Mouse (Mus musculus) liver, embryonic 13.5 days (tissue): ENCODE results near the gene Shroom3. TPM values are rescaled to one million over a fixed set of nuclear protein-coding genes. Genes with fewer than 3 reads are reported as not detected.

Experiments used
- ATAC-seq: fragments of 200-750 bp; cut with Nextera tagmentation; 2 replicates; pipeline ENCODE4 v1.8.0; 2017; ENCODE audit warnings: low read depth, mild to moderate bottlenecking, moderate number of reproducible peaks, moderate library complexity
- DNase-seq: peaks from one replicate; pipeline ENCODE4 v3.0.0; 2022
- H3K27ac ChIP-seq: fragments of 300-500 bp; sonication (generic); 2 replicates; pipeline ENCODE4 v1.5.1; 2015; ENCODE audit warnings: moderate library complexity, mild to moderate bottlenecking, inconsistent platforms
- H3K27me3 ChIP-seq: fragments of 300-500 bp; sonication (generic); 2 replicates; pipeline ENCODE4 v1.6.1; 2015; ENCODE audit warnings: mild to moderate bottlenecking, inconsistent platforms
- H3K36me3 ChIP-seq: fragments of 300-500 bp; sonication (generic); 2 replicates; pipeline ENCODE4 v1.6.1; 2015; ENCODE audit warnings: mild to moderate bottlenecking, inconsistent platforms
- H3K4me1 ChIP-seq: fragments of 300-500 bp; sonication (generic); replicated peaks from 2 replicates; pipeline ENCODE4 v1.6.1; 2015; ENCODE audit warnings: inconsistent platforms
- H3K4me2 ChIP-seq: fragments of 300-500 bp; sonication (generic); 2 replicates; pipeline ENCODE4 v1.6.1; 2015; ENCODE audit warnings: inconsistent platforms, mild to moderate bottlenecking, moderate library complexity
- H3K4me3 ChIP-seq: fragments of 300-500 bp; sonication (generic); replicated peaks from 2 replicates; pipeline ENCODE4 v1.5.1; 2015; ENCODE audit warnings: mild to moderate bottlenecking, inconsistent platforms
- H3K9ac ChIP-seq: fragments of 300-500 bp; sonication (generic); 2 replicates; pipeline ENCODE4 v1.6.1; 2015; ENCODE audit warnings: mild to moderate bottlenecking, inconsistent platforms
- H3K9me3 ChIP-seq: fragments of 300-500 bp; sonication (generic); replicated peaks from 2 replicates; pipeline ENCODE4 v1.6.1; 2016; ENCODE audit warnings: inconsistent platforms
- WGBS: fragments of 180-500 bp; shearing (Covaris S2); methylation state at CpG from one replicate; pipeline ENCODE4 v1.1.7; 2015; ENCODE audit not compliant: insufficient replicate concordance; 5-methylcytosine and 5-hydroxymethylcytosine counted together
- polyA plus RNA-seq: library from polyadenylated mRNA; unstranded; fragments of >200 nt; fragmentation: Nextera tagmentation; extraction: Ambion mirVana; gene quantifications from 2 replicates; pipeline ENCODE4 v1.2.1, GENCODE M21; 2015

Gene Shroom3
- polyA plus RNA-seq, 1 experiment from 2014 or later: 0.20 TPM

GRCm38 (mm10) chr5:92682621-92683348 lies 450 bp upstream of the Shroom3 start:
- H3K27me3 ChIP-seq: peaks cover 37% of the 10 kb centered on the region
- no peaks in the 10 kb centered on the region for H3K9me3 ChIP-seq
- H3K27ac ChIP-seq: no peak overlapping the region
- ATAC-seq (no peak), DNase-seq (no peak)
- H3K9ac ChIP-seq: no peak overlapping the region
- peak overlapping the region; percentile 47 for H3K4me3 ChIP-seq
- H3K4me1 ChIP-seq: no peaks in the 10 kb centered on the region; the same call in 1 of the 2 replicates
- peak overlapping the region; percentile 65 for H3K4me2 ChIP-seq
- WGBS: 3% methylated on average over 39 of the region's 39 CpGs
- H3K36me3 ChIP-seq: no peaks in the 10 kb centered on the region

- Histone ChIP-seq H3K27me3 (peaks cover 37% of the 10 kb centered on the region), H3K4me1 (no peaks in the 10 kb centered on the region; the same call in 1 of the 2 replicates), H3K4me3 (peak overlapping the region; percentile 47; the same call in 1 of the 2 replicates), H3K9me3 (no peaks in the 10 kb centered on the region), H3K9ac (no peak overlapping the region), H3K36me3 (no peaks in the 10 kb centered on the region), H3K4me2 (peak overlapping the region; percentile 65; the same call in 1 of the 2 replicates), H3K27ac (no peak overlapping the region)
- WGBS: 25% methylated on average over 9 of the region's 9 CpGs
- DNase-seq (no peak), ATAC-seq (no peak)
These were observed 738 bp downstream of the Shroom3 start for GRCm38 (mm10) chr5:92683871-92684475.

GRCm38 (mm10) chr5:92684715-92685460 lies 1.7 kb downstream of the Shroom3 start:
- peaks cover 37% of the 10 kb centered on the region for H3K27me3 ChIP-seq
- no peaks in the 10 kb centered on the region for H3K9me3 ChIP-seq
- 79% methylated on average over 16 of the region's 16 CpGs for WGBS
- ATAC-seq (no peak), DNase-seq (no peak)
- H3K4me1 ChIP-seq: no peaks in the 10 kb centered on the region; the same call in 1 of the 2 replicates
- no peaks in the 10 kb centered on the region for H3K36me3 ChIP-seq
- H3K9ac ChIP-seq: no peak overlapping the region
- H3K4me2 ChIP-seq: no peak overlapping the region
- no peak overlapping the region for H3K4me3 ChIP-seq
- no peak overlapping the region for H3K27ac ChIP-seq

- Histone ChIP-seq H3K36me3 (no peaks in the 10 kb centered on the region), H3K4me3 (no peak overlapping the region), H3K9me3 (no peaks in the 10 kb centered on the region), H3K27ac (no peak overlapping the region), H3K4me2 (no peak overlapping the region), H3K9ac (no peak overlapping the region), H3K4me1 (no peaks in the 10 kb centered on the region; the same call in 1 of the 2 replicates), H3K27me3 (peaks cover 12% of the 10 kb centered on the region)
- ATAC-seq (no peak), DNase-seq (no peak)
- WGBS: 68% methylated on average over 5 of the region's 5 CpGs
These were observed 4.9 kb downstream of the Shroom3 start for GRCm38 (mm10) chr5:92688124-92688523.

- no peaks in the 10 kb centered on the region for H3K9me3 ChIP-seq
- no peak overlapping the region for H3K4me2 ChIP-seq
- no peak for DNase-seq
- WGBS: 73% methylated on average over 9 of the region's 9 CpGs
- no peaks in the 10 kb centered on the region; the same call in 1 of the 2 replicates for H3K4me1 ChIP-seq
- H3K27me3 ChIP-seq: peaks cover 8% of the 10 kb centered on the region
- no peak overlapping the region for H3K9ac ChIP-seq
- no peak overlapping the region for H3K27ac ChIP-seq
- no peak for ATAC-seq
- no peaks in the 10 kb centered on the region for H3K36me3 ChIP-seq
- H3K4me3 ChIP-seq: no peak overlapping the region
These were observed 5.3 kb downstream of the Shroom3 start for GRCm38 (mm10) chr5:92688569-92688968.

- H3K27ac ChIP-seq: no peak overlapping the region
- no peaks in the 10 kb centered on the region for H3K4me1 ChIP-seq
- no peak overlapping the region for H3K4me3 ChIP-seq
- no peaks in the 10 kb centered on the region for H3K9me3 ChIP-seq
- no peak for DNase-seq
- no peak for ATAC-seq
- H3K36me3 ChIP-seq: no peaks in the 10 kb centered on the region
- H3K27me3 ChIP-seq: no peaks in the 10 kb centered on the region
- no peak overlapping the region for H3K4me2 ChIP-seq
- no peak overlapping the region for H3K9ac ChIP-seq
- 58% methylated on average over 16 of the region's 16 CpGs for WGBS
These were observed 9.2 kb downstream of the Shroom3 start for GRCm38 (mm10) chr5:92692206-92693007.

GRCm38 (mm10) chr5:92693744-92694143 lies 10.5 kb downstream of the Shroom3 start:
- WGBS: 61% methylated on average over 3 of the region's 3 CpGs

GRCm38 (mm10) chr5:92694316-92694995 lies 11.2 kb downstream of the Shroom3 start:
- H3K9ac ChIP-seq: no peak overlapping the region
- H3K4me3 ChIP-seq: no peak overlapping the region
- H3K27ac ChIP-seq: no peak overlapping the region
- H3K4me2 ChIP-seq: no peak overlapping the region
- no peak for DNase-seq
- no peaks in the 10 kb centered on the region for H3K36me3 ChIP-seq
- H3K4me1 ChIP-seq: no peaks in the 10 kb centered on the region
- peaks cover 8% of the 10 kb centered on the region; the same call in 1 of the 2 replicates for H3K27me3 ChIP-seq
- no peak for ATAC-seq
- WGBS: 78% methylated on average over 10 of the region's 10 CpGs
- H3K9me3 ChIP-seq: no peaks in the 10 kb centered on the region

More at GRCm38 (mm10) chr5:92693744-92694143, 10.5 kb downstream of the Shroom3 start:
- Histone ChIP-seq H3K4me1 (no peaks in the 10 kb centered on the region), H3K4me3 (no peak overlapping the region), H3K9ac (no peak overlapping the region), H3K27ac (no peak overlapping the region), H3K36me3 (no peaks in the 10 kb centered on the region), H3K27me3 (peaks cover 5% of the 10 kb centered on the region; the same call in 1 of the 2 replicates), H3K4me2 (no peak overlapping the region), H3K9me3 (no peaks in the 10 kb centered on the region)
- DNase-seq (no peak), ATAC-seq (no peak)

- ATAC-seq: no peak
- Histone ChIP-seq H3K9ac (no peak overlapping the region), H3K4me2 (no peak overlapping the region), H3K4me1 (no peaks in the 10 kb centered on the region), H3K36me3 (no peaks in the 10 kb centered on the region), H3K27ac (no peak overlapping the region), H3K9me3 (no peaks in the 10 kb centered on the region), H3K27me3 (peaks cover 8% of the 10 kb centered on the region; the same call in 1 of the 2 replicates), H3K4me3 (no peak overlapping the region)
- 14% methylated on average over 15 of the region's 15 CpGs for WGBS
- no peak for DNase-seq
These were observed 15.0 kb downstream of the Shroom3 start for GRCm38 (mm10) chr5:92698131-92698836.
